Mouse (Mus musculus): ENCODE measurements around the gene Rhog. TPM values are rescaled to one million over a fixed set of nuclear protein-coding genes. Genes with fewer than 3 reads are reported as not detected.
"Not testable (repeated sequence)": the region's sequence is repeated elsewhere in the genome, so short reads cannot be mapped to it uniquely, and the experiment has no call there.

Rhog gene
- 40.9 and 43.0 TPM in 2 replicates for total RNA-seq (2017)

- ATAC-seq (replicated peaks; ENCODE audit: low read depth, poor library complexity, severe bottlenecking), result no peak
Observed at GRCm38 (mm10) chr7:102255954-102256353, at the start of gene Rhog. Rhog (minus strand) TSS chr7:102256054.

GRCm38 (mm10) chr7:102305596-102305995 lies 49.7 kb upstream of the Rhog start:
- ATAC-seq (replicated peaks; ENCODE audit: low read depth, poor library complexity, severe bottlenecking), result no peak

GRCm38 (mm10) chr7:102302471-102302870 lies 46.6 kb upstream of the Rhog start:
- no peak for ATAC-seq (replicated peaks; ENCODE audit: low read depth, poor library complexity, severe bottlenecking)

GRCm38 (mm10) chr7:102300761-102301160 lies 44.9 kb upstream of the Rhog start:
- ATAC-seq (replicated peaks; ENCODE audit: low read depth, poor library complexity, severe bottlenecking), result no peak

- no peak for ATAC-seq (replicated peaks; ENCODE audit: low read depth, poor library complexity, severe bottlenecking)
Observed at GRCm38 (mm10) chr7:102293234-102293633, 37.4 kb upstream of the Rhog start.

GRCm38 (mm10) chr7:102292228-102292627 lies 36.4 kb upstream of the Rhog start:
- no peak for ATAC-seq (replicated peaks; ENCODE audit: low read depth, poor library complexity, severe bottlenecking)

GRCm38 (mm10) chr7:102289466-102289865 lies 33.6 kb upstream of the Rhog start:
- no peak for ATAC-seq (replicated peaks; ENCODE audit: low read depth, poor library complexity, severe bottlenecking)

- ATAC-seq (replicated peaks; ENCODE audit: low read depth, poor library complexity, severe bottlenecking), result no peak
Observed at GRCm38 (mm10) chr7:102282261-102282660, 26.4 kb upstream of the Rhog start.

GRCm38 (mm10) chr7:102281403-102281802 lies 25.5 kb upstream of the Rhog start:
- ATAC-seq (replicated peaks; ENCODE audit: low read depth, poor library complexity, severe bottlenecking), result no peak

GRCm38 (mm10) chr7:102272422-102272948 lies 16.6 kb upstream of the Rhog start:
- no peak for ATAC-seq (replicated peaks; ENCODE audit: low read depth, poor library complexity, severe bottlenecking)

- no peak for ATAC-seq (replicated peaks; ENCODE audit: low read depth, poor library complexity, severe bottlenecking)
Observed at GRCm38 (mm10) chr7:102268395-102268748, 12.5 kb upstream of the Rhog start.

GRCm38 (mm10) chr7:102267601-102268394 lies 11.9 kb upstream of the Rhog start, which contains the start of gene Stim1:
Stim1 (plus strand) TSS chr7:102267806.
- ATAC-seq (replicated peaks; ENCODE audit: low read depth, poor library complexity, severe bottlenecking), result peak; percentile 33

GRCm38 (mm10) chr7:102267113-102267579 lies 11.3 kb upstream of the Rhog start:
- ATAC-seq (replicated peaks; ENCODE audit: low read depth, poor library complexity, severe bottlenecking), result peak; percentile 78

GRCm38 (mm10) chr7:102266401-102267042 lies 10.7 kb upstream of the Rhog start:
- peak; percentile 64 for ATAC-seq (replicated peaks; ENCODE audit: low read depth, poor library complexity, severe bottlenecking)

- not testable (repeated sequence) for ATAC-seq (replicated peaks; ENCODE audit: low read depth, poor library complexity, severe bottlenecking)
Observed at GRCm38 (mm10) chr7:102266021-102266400, 10.2 kb upstream of the Rhog start.

GRCm38 (mm10) chr7:102263020-102263419 lies 7.2 kb upstream of the Rhog start:
- no peak for ATAC-seq (replicated peaks; ENCODE audit: low read depth, poor library complexity, severe bottlenecking)

GRCm38 (mm10) chr7:102260518-102260917 lies 4.7 kb upstream of the Rhog start:
- no peak for ATAC-seq (replicated peaks; ENCODE audit: low read depth, poor library complexity, severe bottlenecking)

GRCm38 (mm10) chr7:102259716-102260479 lies 4.0 kb upstream of the Rhog start:
- no peak for ATAC-seq (replicated peaks; ENCODE audit: low read depth, poor library complexity, severe bottlenecking)

- no peak for ATAC-seq (replicated peaks; ENCODE audit: low read depth, poor library complexity, severe bottlenecking)
Observed at GRCm38 (mm10) chr7:102258753-102259152, 2.9 kb upstream of the Rhog start.

GRCm38 (mm10) chr7:102258189-102258588 lies 2.3 kb upstream of the Rhog start:
- ATAC-seq (replicated peaks; ENCODE audit: low read depth, poor library complexity, severe bottlenecking), result peak; percentile 78
